Mouse (Mus musculus): Measurements from ENCODE around the gene Cstl1.

GRCm38 (mm10) chr2:148781709-148782108, 31.6 kb downstream of the Cstl1 start, which contains the start of gene 8030411F24Rik:
- TF ChIP-seq CTCF (IDR thresholded peaks at IDR 0.05; ENCODE audit: control insufficient read depth, insufficient read depth, insufficient replicate concordance, low read depth, low read length) (no peak), POLR2A (IDR thresholded peaks at IDR 0.05; ENCODE audit: control insufficient read depth, low read depth, low read length) (no peak)

Measured in testis, adult 2 months (tissue).